Mouse (Mus musculus): ENCODE results near the gene Agt. TPM values are rescaled to one million over a fixed set of nuclear protein-coding genes. Genes with fewer than 3 reads are reported as not detected.

The Agt gene
- polyA plus RNA-seq, 1 experiment from 2014 or later: 44.5 TPM

GRCm38 (mm10) chr8:124535451-124535850, 34.1 kb downstream of the Agt start:
- H3K4me3 ChIP-seq (ENCODE audit: low read depth, low read length): no peak overlapping the region
- H3K27ac ChIP-seq (replicated peaks): no peak overlapping the region
- H3K4me1 ChIP-seq (replicated peaks; ENCODE audit: control insufficient read depth, insufficient read depth): no peaks in the 10 kb centered on the region
- H3K4me2 ChIP-seq (replicated peaks; ENCODE audit: low read depth): no peak overlapping the region
- 76% methylated on average over 5 of the region's 5 CpGs for WGBS
- H3K36me3 ChIP-seq (ENCODE audit: control insufficient read depth, insufficient read depth, low read length): peaks cover 22% of the 10 kb centered on the region
- no peak overlapping the region for H3K9ac ChIP-seq (ENCODE audit: low read length)
- no peak for DNase-seq (ENCODE audit: low spot score)
- H3K27me3 ChIP-seq (ENCODE audit: control insufficient read depth, insufficient read depth, low read length): no peaks in the 10 kb centered on the region
- no peak for TF ChIP-seq EP300 (optimal IDR thresholded peaks at IDR 0.05)
- TF ChIP-seq CTCF (IDR thresholded peaks at IDR 0.05; ENCODE audit: low read depth): no peak
- no peaks in the 10 kb centered on the region for H3K9me3 ChIP-seq (ENCODE audit: control insufficient read depth, low read length)
- no peak for ATAC-seq (ENCODE audit: low FRiP score, low TSS enrichment)

GRCm38 (mm10) chr8:124532626-124533025, 36.9 kb downstream of the Agt start:
- DNase-seq (ENCODE audit: low spot score) (no peak), ATAC-seq (ENCODE audit: low FRiP score, low TSS enrichment) (no peak)
- no peaks in the 10 kb centered on the region for H3K4me1 ChIP-seq (replicated peaks; ENCODE audit: control insufficient read depth, insufficient read depth)
- no peak for TF ChIP-seq CTCF (IDR thresholded peaks at IDR 0.05; ENCODE audit: low read depth)
- no peak for TF ChIP-seq EP300 (optimal IDR thresholded peaks at IDR 0.05)
- H3K27me3 ChIP-seq (ENCODE audit: control insufficient read depth, insufficient read depth, low read length): no peaks in the 10 kb centered on the region
- no peak overlapping the region for H3K4me2 ChIP-seq (replicated peaks; ENCODE audit: low read depth)
- 85% methylated on average over 3 of the region's 3 CpGs for WGBS
- H3K27ac ChIP-seq (replicated peaks): no peak overlapping the region
- H3K36me3 ChIP-seq (ENCODE audit: control insufficient read depth, insufficient read depth, low read length): peaks cover 16% of the 10 kb centered on the region
- no peak overlapping the region for H3K4me3 ChIP-seq (ENCODE audit: low read depth, low read length)
- H3K9me3 ChIP-seq (ENCODE audit: control insufficient read depth, low read length): no peaks in the 10 kb centered on the region
- no peak overlapping the region for H3K9ac ChIP-seq (ENCODE audit: low read length)

- Histone ChIP-seq H3K36me3 (ENCODE audit: control insufficient read depth, insufficient read depth, low read length) (peaks cover 26% of the 10 kb centered on the region), H3K9ac (ENCODE audit: low read length) (no peak overlapping the region), H3K4me3 (ENCODE audit: low read depth, low read length) (no peak overlapping the region), H3K4me2 (replicated peaks; ENCODE audit: low read depth) (no peak overlapping the region), H3K4me1 (replicated peaks; ENCODE audit: control insufficient read depth, insufficient read depth) (no peaks in the 10 kb centered on the region), H3K27me3 (ENCODE audit: control insufficient read depth, insufficient read depth, low read length) (no peaks in the 10 kb centered on the region), H3K9me3 (ENCODE audit: control insufficient read depth, low read length) (no peaks in the 10 kb centered on the region), H3K27ac (replicated peaks) (no peak overlapping the region)
- 86% methylated on average over 4 of the region's 4 CpGs for WGBS
- TF ChIP-seq EP300 (optimal IDR thresholded peaks at IDR 0.05): no peak
- no peak for TF ChIP-seq CTCF (IDR thresholded peaks at IDR 0.05; ENCODE audit: low read depth)
- no peak for ATAC-seq (ENCODE audit: low FRiP score, low TSS enrichment)
- no peak for DNase-seq (ENCODE audit: low spot score)
These were observed 38.5 kb downstream of the Agt start for GRCm38 (mm10) chr8:124530996-124531395.

- peaks cover 27% of the 10 kb centered on the region for H3K36me3 ChIP-seq (ENCODE audit: control insufficient read depth, insufficient read depth, low read length)
- no peak for DNase-seq (ENCODE audit: low spot score)
- H3K9ac ChIP-seq (ENCODE audit: low read length): no peak overlapping the region
- no peaks in the 10 kb centered on the region for H3K4me1 ChIP-seq (replicated peaks; ENCODE audit: control insufficient read depth, insufficient read depth)
- no peaks in the 10 kb centered on the region for H3K9me3 ChIP-seq (ENCODE audit: control insufficient read depth, low read length)
- no peak overlapping the region for H3K4me3 ChIP-seq (ENCODE audit: low read depth, low read length)
- H3K4me2 ChIP-seq (replicated peaks; ENCODE audit: low read depth): no peak overlapping the region
- WGBS: 85% methylated on average over 7 of the region's 7 CpGs
- H3K27me3 ChIP-seq (ENCODE audit: control insufficient read depth, insufficient read depth, low read length): no peaks in the 10 kb centered on the region
- no peak overlapping the region for H3K27ac ChIP-seq (replicated peaks)
- no peak for ATAC-seq (ENCODE audit: low FRiP score, low TSS enrichment)
- TF ChIP-seq EP300 (optimal IDR thresholded peaks at IDR 0.05) (no peak), CTCF (IDR thresholded peaks at IDR 0.05; ENCODE audit: low read depth) (no peak)
These were observed 39.0 kb downstream of the Agt start for GRCm38 (mm10) chr8:124530556-124530955.

GRCm38 (mm10) chr8:124530076-124530475, 39.4 kb downstream of the Agt start:
- no peak overlapping the region for H3K9ac ChIP-seq (ENCODE audit: low read length)
- no peak overlapping the region for H3K27ac ChIP-seq (replicated peaks)
- WGBS: 83% methylated on average over 14 of the region's 14 CpGs
- H3K27me3 ChIP-seq (ENCODE audit: control insufficient read depth, insufficient read depth, low read length): no peaks in the 10 kb centered on the region
- ATAC-seq (ENCODE audit: low FRiP score, low TSS enrichment) (no peak), DNase-seq (ENCODE audit: low spot score) (no peak)
- H3K9me3 ChIP-seq (ENCODE audit: control insufficient read depth, low read length): no peaks in the 10 kb centered on the region
- no peak overlapping the region for H3K4me3 ChIP-seq (ENCODE audit: low read depth, low read length)
- H3K36me3 ChIP-seq (ENCODE audit: control insufficient read depth, insufficient read depth, low read length): peaks cover 27% of the 10 kb centered on the region
- no peaks in the 10 kb centered on the region for H3K4me1 ChIP-seq (replicated peaks; ENCODE audit: control insufficient read depth, insufficient read depth)
- TF ChIP-seq CTCF (IDR thresholded peaks at IDR 0.05; ENCODE audit: low read depth) (no peak), EP300 (optimal IDR thresholded peaks at IDR 0.05) (no peak)
- H3K4me2 ChIP-seq (replicated peaks; ENCODE audit: low read depth): no peak overlapping the region

- TF ChIP-seq EP300 (optimal IDR thresholded peaks at IDR 0.05): no peak
- TF ChIP-seq CTCF (IDR thresholded peaks at IDR 0.05; ENCODE audit: low read depth): no peak
- peaks cover 5% of the 10 kb centered on the region; the same call in 1 of the 2 replicates for H3K4me1 ChIP-seq (replicated peaks; ENCODE audit: control insufficient read depth, insufficient read depth)
- DNase-seq (ENCODE audit: low spot score): no peak
- 93% methylated on average over 11 of the region's 11 CpGs for WGBS
- no peaks in the 10 kb centered on the region for H3K27me3 ChIP-seq (ENCODE audit: control insufficient read depth, insufficient read depth, low read length)
- H3K4me3 ChIP-seq (ENCODE audit: low read depth, low read length): no peak overlapping the region
- peaks cover 19% of the 10 kb centered on the region; the same call in 1 of the 2 replicates for H3K36me3 ChIP-seq (ENCODE audit: control insufficient read depth, insufficient read depth, low read length)
- H3K27ac ChIP-seq (replicated peaks): no peak overlapping the region
- no peak overlapping the region for H3K4me2 ChIP-seq (replicated peaks; ENCODE audit: low read depth)
- no peaks in the 10 kb centered on the region for H3K9me3 ChIP-seq (ENCODE audit: control insufficient read depth, low read length)
- no peak overlapping the region for H3K9ac ChIP-seq (ENCODE audit: low read length)
- ATAC-seq (ENCODE audit: low FRiP score, low TSS enrichment): no peak
These were observed 43.2 kb downstream of the Agt start for GRCm38 (mm10) chr8:124526261-124526660.

Measured in stomach, postnatal 0 days (tissue).